Mouse (Mus musculus) lung, postnatal 0 days (tissue): Measurements from ENCODE around the gene Wdr83. TPM values are rescaled to one million over a fixed set of nuclear protein-coding genes. Genes with fewer than 3 reads are reported as not detected.

ENCODE experiments used
- ATAC-seq: fragments of 200-750 bp; cut with Nextera tagmentation; 2 replicates; pipeline ENCODE4 v1.8.0; 2017; ENCODE audit warnings: moderate library complexity
- DNase-seq: peaks from one replicate; pipeline ENCODE4 v3.0.0-alpha.2; 2016; ENCODE audit warnings: low spot score
- H3K27ac ChIP-seq: fragments of 300-500 bp; sonication (generic); 2 replicates; pipeline ENCODE4 v1.5.1; 2014; ENCODE audit warnings: antibody characterized with exemption, mild to moderate bottlenecking, low read length, mixed read lengths
- H3K27me3 ChIP-seq: fragments of 300-500 bp; sonication (generic); replicated peaks from 2 replicates; pipeline ENCODE4 v1.6.1; 2014; ENCODE audit warnings: low read length, mixed read lengths; ENCODE audit not compliant: insufficient read depth
- H3K36me3 ChIP-seq: fragments of 300-500 bp; sonication (generic); 2 replicates; pipeline ENCODE4 v1.6.1; 2014; ENCODE audit warnings: low read length, mixed read lengths; ENCODE audit not compliant: insufficient read depth
- H3K4me1 ChIP-seq: fragments of 300-500 bp; sonication (generic); 2 replicates; pipeline ENCODE4 v1.6.1; 2014; ENCODE audit warnings: antibody characterized with exemption, low read depth, low read length, mixed read lengths; ENCODE audit not compliant: insufficient read depth
- H3K4me2 ChIP-seq: fragments of 300-500 bp; sonication (generic); replicated peaks from 2 replicates; pipeline ENCODE4 v1.6.1; 2014; ENCODE audit warnings: low read depth, mild to moderate bottlenecking, low read length, moderate library complexity, mixed read lengths
- H3K4me3 ChIP-seq: fragments of 300-500 bp; sonication (generic); 2 replicates; pipeline ENCODE4 v1.5.1; 2014; ENCODE audit warnings: low read depth, low read length
- H3K9ac ChIP-seq: fragments of 300-500 bp; sonication (generic); replicated peaks from 2 replicates; pipeline ENCODE4 v1.6.1; 2014; ENCODE audit warnings: low read depth, mild to moderate bottlenecking
- H3K9me3 ChIP-seq: fragments of 300-500 bp; sonication (generic); 2 replicates; pipeline ENCODE4 v1.6.1; 2016; ENCODE audit warnings: low read length, mixed read lengths
- CTCF ChIP-seq: IDR thresholded peaks from 2 replicates; pipeline ENCODE4 v1.5.1; 2016; ENCODE audit warnings: antibody characterized with exemption, mild to moderate bottlenecking
- EP300 ChIP-seq: IDR thresholded peaks from 2 replicates; pipeline ENCODE4 v1.6.1; 2016; ENCODE audit warnings: antibody characterized with exemption, mild to moderate bottlenecking, control low read depth
- WGBS: fragments of 180-500 bp; shearing (Covaris S2); extraction: QIAGEN DNeasy Blood & Tissue Kit; methylation state at CpG from one replicate; pipeline ENCODE4 v1.1.7; 2014; 5-methylcytosine and 5-hydroxymethylcytosine counted together
- polyA plus RNA-seq: library from polyadenylated mRNA; unstranded; fragments of >200 nt; fragmentation: Nextera tagmentation; extraction: Ambion mirVana; gene quantifications from 2 replicates; pipeline ENCODE4 v1.2.1, GENCODE M21; 2015

Gene Wdr83
- polyA plus RNA-seq, 1 experiment from 2014 or later: 26.7 TPM

DNA sequence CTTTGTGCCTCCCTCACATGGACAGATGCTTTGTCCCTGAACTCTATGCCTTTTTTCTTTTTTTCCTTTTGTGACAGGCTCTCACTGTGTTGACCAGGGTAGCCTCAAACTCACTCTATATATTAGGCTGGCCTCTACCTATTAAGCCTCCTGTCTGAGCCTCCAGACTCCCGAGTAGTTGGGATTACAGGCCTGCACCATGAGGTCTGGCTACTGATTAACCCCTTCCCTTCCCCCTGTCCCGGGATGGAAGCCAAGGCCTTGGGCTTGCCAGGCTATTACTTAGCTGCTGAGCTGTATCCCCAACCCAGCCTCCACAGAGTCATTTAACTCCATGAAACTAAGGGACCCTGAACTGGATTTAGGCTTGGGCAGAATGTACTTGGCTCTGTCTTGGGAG lies 15.9 kb downstream of the Wdr83 start:
- Histone ChIP-seq H3K27me3 (no peaks in the 10 kb centered on the region), H3K36me3 (no peaks in the 10 kb centered on the region), H3K4me2 (no peak overlapping the region), H3K27ac (no peak overlapping the region), H3K4me3 (no peak overlapping the region), H3K9ac (no peak overlapping the region), H3K4me1 (no peaks in the 10 kb centered on the region), H3K9me3 (no peaks in the 10 kb centered on the region)
- DNase-seq (no peak), ATAC-seq (no peak)
- no peak for TF ChIP-seq CTCF
- TF ChIP-seq EP300: no peak
- 47% methylated on average over 2 of the region's 2 CpGs for WGBS

DNA sequence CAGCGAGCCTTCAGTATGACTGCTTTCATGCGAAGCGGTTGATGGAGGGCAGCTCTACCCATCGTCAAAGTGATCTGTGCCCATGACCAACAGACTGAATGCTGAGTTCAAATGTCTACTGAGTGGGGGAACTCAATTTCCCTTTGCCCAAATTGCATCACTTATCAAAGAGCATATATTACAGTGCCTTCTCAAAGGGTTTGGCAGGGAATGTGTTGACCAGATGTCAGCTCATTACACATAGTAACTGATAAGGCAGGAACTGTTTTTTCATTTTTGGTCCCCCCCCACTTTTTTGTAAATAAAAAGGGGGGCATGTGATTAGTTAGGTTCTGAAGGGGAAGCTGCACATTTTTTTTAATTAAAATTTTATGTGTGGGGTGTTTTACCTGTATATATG lies 18.5 kb downstream of the Wdr83 start:
- Histone ChIP-seq H3K4me2 (no peak overlapping the region), H3K4me3 (no peak overlapping the region), H3K36me3 (no peaks in the 10 kb centered on the region), H3K27me3 (no peaks in the 10 kb centered on the region), H3K4me1 (no peaks in the 10 kb centered on the region), H3K9me3 (no peaks in the 10 kb centered on the region), H3K9ac (no peak overlapping the region), H3K27ac (no peak overlapping the region)
- ATAC-seq (no peak), DNase-seq (no peak)
- TF ChIP-seq CTCF: no peak
- no peak for TF ChIP-seq EP300
- 91% methylated on average over 4 of the region's 4 CpGs for WGBS

DNA sequence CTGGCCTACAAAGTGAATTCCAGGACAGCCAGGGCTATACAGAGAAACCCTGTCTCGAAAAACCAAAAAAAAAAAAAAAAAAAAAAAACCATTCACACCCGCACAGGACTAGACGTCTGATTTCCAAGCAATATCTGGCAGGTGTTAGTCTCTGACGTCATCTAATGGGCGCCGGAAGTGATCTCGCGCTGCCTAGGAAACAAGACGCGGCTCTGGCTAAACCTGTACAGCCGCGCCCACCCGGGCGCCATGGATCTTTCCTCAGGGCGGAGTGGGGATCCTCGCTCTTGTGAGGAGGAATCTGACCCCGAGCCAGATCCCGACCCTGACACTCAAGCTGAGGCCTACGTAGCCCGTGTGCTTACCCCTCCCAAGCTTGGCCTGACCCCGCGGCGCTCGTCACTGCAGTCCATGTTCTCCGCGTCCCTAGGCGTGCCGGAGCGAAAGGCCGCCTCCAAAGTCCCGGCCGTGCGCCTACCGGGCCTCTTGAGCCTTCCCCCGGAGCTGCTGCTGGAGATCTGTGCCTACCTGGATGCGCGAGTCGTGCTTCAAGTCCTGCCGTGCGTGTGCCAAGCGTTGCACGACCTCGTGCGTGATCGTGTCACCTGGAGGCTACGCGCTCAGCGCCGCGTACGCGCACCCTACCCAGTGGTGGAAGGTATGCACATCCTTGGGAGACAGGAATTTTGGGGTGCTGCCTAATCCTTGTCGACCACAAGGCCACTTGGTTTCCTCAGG lies 21.1 kb downstream of the Wdr83 start, which contains the start of gene Fbxw9:
Gene Fbxw9, plus strand, starts transcription at position 177 of the 738 bp plus-strand sequence.
- WGBS: under 1% methylated on average over 48 of the region's 53 CpGs
- TF ChIP-seq EP300 (no peak), CTCF (no peak)
- peak within 1 kb of the TSS; percentile 53 for H3K9ac ChIP-seq
- H3K36me3 ChIP-seq: peaks cover 6% of the 10 kb centered on the region; the same call in 1 of the 2 replicates
- H3K4me2 ChIP-seq: peak within 1 kb of the TSS; percentile 97
- no peaks in the 10 kb centered on the region for H3K4me1 ChIP-seq
- no peaks in the 10 kb centered on the region for H3K27me3 ChIP-seq
- H3K4me3 ChIP-seq: peak within 1 kb of the TSS; percentile 76
- no peaks in the 10 kb centered on the region for H3K9me3 ChIP-seq
- no peak within 1 kb of the TSS; the same call in 1 of the 2 replicates for H3K27ac ChIP-seq
- DNase-seq (peak; percentile 94), ATAC-seq (peak; percentile 95)

GRCm38 (mm10) chr8:85057367-85057766 lies 23.7 kb downstream of the Wdr83 start:
- Histone ChIP-seq H3K9ac (no peak overlapping the region), H3K4me2 (no peak overlapping the region), H3K4me3 (no peak overlapping the region), H3K4me1 (no peaks in the 10 kb centered on the region), H3K27me3 (no peaks in the 10 kb centered on the region), H3K36me3 (peaks cover 26% of the 10 kb centered on the region), H3K27ac (no peak overlapping the region), H3K9me3 (no peaks in the 10 kb centered on the region)
- no peak for TF ChIP-seq CTCF
- no peak for TF ChIP-seq EP300
- ATAC-seq (no peak), DNase-seq (no peak)
- WGBS: 79% methylated on average over 7 of the region's 7 CpGs

GRCm38 (mm10) chr8:85043619-85044018 lies 37.5 kb downstream of the Wdr83 start:
- WGBS: 95% methylated on average over 6 of the region's 6 CpGs
- Histone ChIP-seq H3K4me2 (no peak overlapping the region), H3K9me3 (no peaks in the 10 kb centered on the region), H3K27ac (no peak overlapping the region), H3K9ac (no peak overlapping the region), H3K27me3 (no peaks in the 10 kb centered on the region), H3K4me3 (no peak overlapping the region), H3K4me1 (no peaks in the 10 kb centered on the region), H3K36me3 (peaks cover 27% of the 10 kb centered on the region)
- no peak for TF ChIP-seq EP300
- DNase-seq (no peak), ATAC-seq (no peak)

- TF ChIP-seq EP300: no peak
- TF ChIP-seq CTCF: no peak
- Histone ChIP-seq H3K27ac (peak overlapping the region; percentile 94), H3K36me3 (0 out of 2 replicates have a peak, but pooled peaks cover 2% of the 10 kb centered on the region), H3K27me3 (no peaks in the 10 kb centered on the region), H3K9me3 (no peaks in the 10 kb centered on the region), H3K9ac (peak overlapping the region; percentile 76), H3K4me2 (peak overlapping the region; percentile 96), H3K4me3 (peak overlapping the region; percentile 81), H3K4me1 (peaks cover 3% of the 10 kb centered on the region)
- ATAC-seq (no peak), DNase-seq (peak; percentile 51)
- under 1% methylated on average over 39 of the region's 57 CpGs for WGBS
Measured at GRCm38 (mm10) chr8:85037681-85038531, 43.2 kb downstream of the Wdr83 start.
